In genomic region chr2:72287142-72287541, GRCm38 (mm10) we compare ENCODE assay signal across 10 mouse cellular contexts. TPM values are rescaled to one million over a fixed set of nuclear protein-coding genes. Genes with fewer than 3 reads are reported as not detected.
DNase-seq lines count a peak whose midpoint lies in the region; ATAC-seq and TF ChIP-seq lines count a peak whose summit lies in the region.
"Had no signal": no experiment of that assay in that cellular context is flagged by ENCODE, and none has a peak within 500 bp of the region (broad histone marks: within the 10 kb centered on the region; RNA-seq: fewer than 3 reads in every experiment).

No protein-coding gene starts in this region.

- no peak overlapping the region for H3K9ac ChIP-seq in forebrain, embryonic 14.5 days (ENCODE audit: low read length)
- no peak overlapping the region for H3K9ac ChIP-seq in forebrain, postnatal 0 days
- no peak overlapping the region for H3K9ac ChIP-seq in intestine, embryonic 14.5 days (ENCODE audit: low read length)
- H3K9ac ChIP-seq in hindbrain, embryonic 11.5 days (ENCODE audit: low read depth, low read length) = no peak overlapping the region
- H3K9ac ChIP-seq: midbrain, embryonic 15.5 days had no signal

- WGBS in forebrain, embryonic 14.5 days = 63% methylated on average over 4 of the region's 4 CpGs
- 58% methylated on average over 4 of the region's 4 CpGs for WGBS in forebrain, postnatal 0 days
- WGBS in intestine, embryonic 14.5 days = 50% methylated on average over 4 of the region's 4 CpGs
- WGBS in hindbrain, embryonic 11.5 days = 75% methylated on average over 4 of the region's 4 CpGs

- no peak overlapping the region for H3K27ac ChIP-seq in forebrain, embryonic 14.5 days (ENCODE audit: low read depth, low read length)
- no peak overlapping the region for H3K27ac ChIP-seq in forebrain, postnatal 0 days (ENCODE audit: low read depth, low read length)
- no peak overlapping the region for H3K27ac ChIP-seq in intestine, embryonic 14.5 days (ENCODE audit: low read depth)
- no peak overlapping the region for H3K27ac ChIP-seq in hindbrain, embryonic 11.5 days (ENCODE audit: low read depth, low read length)
- H3K27ac ChIP-seq: midbrain, embryonic 15.5 days had no signal

- H3K27me3 ChIP-seq in forebrain, embryonic 14.5 days (replicated peaks; ENCODE audit: control insufficient read depth, insufficient read depth, low read length) = no peaks in the 10 kb centered on the region; the same call in 1 of the 2 replicates
- no peaks in the 10 kb centered on the region for H3K27me3 ChIP-seq in forebrain, postnatal 0 days (ENCODE audit: insufficient read depth, low read length)
- H3K27me3 ChIP-seq in intestine, embryonic 14.5 days (replicated peaks; ENCODE audit: control insufficient read depth, insufficient read depth, low read length) = no peaks in the 10 kb centered on the region
- H3K27me3 ChIP-seq in hindbrain, embryonic 11.5 days (ENCODE audit: control insufficient read depth, insufficient read depth, low read length) = no peaks in the 10 kb centered on the region

- H3K4me3 ChIP-seq in forebrain, embryonic 14.5 days (ENCODE audit: low read depth, low read length) = no peak overlapping the region
- no peak overlapping the region for H3K4me3 ChIP-seq in forebrain, postnatal 0 days (ENCODE audit: low read depth, low read length)
- 0 out of 2 replicates have a peak overlapping the region, but pooled peaks have one; percentile 8 for H3K4me3 ChIP-seq in intestine, embryonic 14.5 days (ENCODE audit: low read depth, low read length)
- no peak overlapping the region for H3K4me3 ChIP-seq in hindbrain, embryonic 11.5 days (ENCODE audit: low read depth, low read length)

- TF ChIP-seq CTCF in forebrain, postnatal 0 days (IDR thresholded peaks at IDR 0.05; ENCODE audit: low read depth) = no peak
- no peak for TF ChIP-seq CTCF in brain, embryonic 14.5 days (IDR thresholded peaks at IDR 0.05; ENCODE audit: borderline replicate concordance, extremely low read depth, insufficient read depth, insufficient read length)

- no peaks in the 10 kb centered on the region for H3K36me3 ChIP-seq in forebrain, embryonic 14.5 days (ENCODE audit: control insufficient read depth, insufficient read depth, low read length)
- no peaks in the 10 kb centered on the region for H3K36me3 ChIP-seq in forebrain, postnatal 0 days (ENCODE audit: insufficient read depth)
- no peaks in the 10 kb centered on the region for H3K36me3 ChIP-seq in intestine, embryonic 14.5 days (ENCODE audit: control insufficient read depth, insufficient read depth, low read length)
- H3K36me3 ChIP-seq in hindbrain, embryonic 11.5 days (ENCODE audit: control insufficient read depth, insufficient read depth, low read length) = no peaks in the 10 kb centered on the region
- H3K36me3 ChIP-seq: midbrain, embryonic 15.5 days had no signal

- ATAC-seq in forebrain, embryonic 14.5 days = no peak
- ATAC-seq in forebrain, postnatal 0 days = no peak
- no peak for ATAC-seq in intestine, embryonic 14.5 days (replicated peaks; ENCODE audit: low FRiP score, low TSS enrichment, low read depth)
- ATAC-seq in megakaryocyte progenitor cell, adult 5-6 weeks (replicated peaks; ENCODE audit: poor library complexity) = peak; percentile 81
- no peak for ATAC-seq in hindbrain, embryonic 11.5 days (ENCODE audit: low FRiP score)
- ATAC-seq: midbrain, embryonic 15.5 days had no signal

- TF ChIP-seq POLR2A in brain, embryonic 14.5 days (IDR thresholded peaks at IDR 0.05; ENCODE audit: borderline replicate concordance, extremely low read depth, insufficient read depth, insufficient read length, poor library complexity, severe bottlenecking) = no peak

- peak; percentile 25 for DNase-seq in forebrain, embryonic 14.5 days (ENCODE audit: low spot score)
- DNase-seq in forebrain, postnatal 0 days = no peak
- DNase-seq in brain, embryonic 14.5 days (ENCODE audit: low read depth) = peak; percentile 31
- DNase-seq in intestine, embryonic 14.5 days (ENCODE audit: low spot score) = no peak
- no peak for DNase-seq in layer of hippocampus, adult 8-10 months (ENCODE audit: low spot score in 2 of 2)
- no peak for DNase-seq in thymus, postnatal 25 days
- DNase-seq in hindbrain, embryonic 11.5 days (ENCODE audit: low spot score) = no peak
- DNase-seq: gastrocnemius, postnatal 14 days had no signal

- H3K9me3 ChIP-seq in forebrain, embryonic 14.5 days (replicated peaks; ENCODE audit: control insufficient read depth, low read length) = no peaks in the 10 kb centered on the region
- no peaks in the 10 kb centered on the region for H3K9me3 ChIP-seq in forebrain, postnatal 0 days (ENCODE audit: low read length)
- no peaks in the 10 kb centered on the region for H3K9me3 ChIP-seq in intestine, embryonic 14.5 days (ENCODE audit: control insufficient read depth, low read length)
- no peaks in the 10 kb centered on the region for H3K9me3 ChIP-seq in hindbrain, embryonic 11.5 days (ENCODE audit: control insufficient read depth, low read length)
- H3K9me3 ChIP-seq: midbrain, embryonic 15.5 days had no signal

- H3K4me1 ChIP-seq in forebrain, embryonic 14.5 days (ENCODE audit: control insufficient read depth, insufficient read depth, low read length) = no peaks in the 10 kb centered on the region
- H3K4me1 ChIP-seq in forebrain, postnatal 0 days (ENCODE audit: insufficient read depth) = no peaks in the 10 kb centered on the region
- peaks cover 13% of the 10 kb centered on the region for H3K4me1 ChIP-seq in intestine, embryonic 14.5 days (replicated peaks; ENCODE audit: control insufficient read depth, insufficient read depth, low read length)
- no peaks in the 10 kb centered on the region for H3K4me1 ChIP-seq in hindbrain, embryonic 11.5 days (replicated peaks; ENCODE audit: control insufficient read depth, insufficient read depth, low read length)

- H3K4me2 ChIP-seq in forebrain, embryonic 14.5 days (ENCODE audit: low read length) = 0 out of 2 replicates have a peak overlapping the region, but pooled peaks have one; percentile 5
- H3K4me2 ChIP-seq in forebrain, postnatal 0 days (ENCODE audit: low read depth) = no peak overlapping the region
- H3K4me2 ChIP-seq in intestine, embryonic 14.5 days (ENCODE audit: low read length) = peak overlapping the region; percentile 68
- no peak overlapping the region for H3K4me2 ChIP-seq in hindbrain, embryonic 11.5 days (replicated peaks; ENCODE audit: low read depth, low read length)

RNA-seq across cellular contexts. Expression of gene Map3k20, which starts 1.7 kb away (rescaled TPM):
- 4.0 and 5.0 TPM in 2 replicates for polyA plus RNA-seq in forebrain, embryonic 14.5 days (2014; fragmentation: Nextera tagmentation; extraction: Ambion mirVana)
- total RNA-seq in forebrain, postnatal 0 days (2014; rRNA removed) = 6.3 and 8.9 TPM in 2 replicates
- 2.1 and 3.6 TPM in 2 replicates for polyA plus RNA-seq in forebrain, postnatal 0 days (2015; fragmentation: Nextera tagmentation; extraction: Ambion mirVana)
- polyA plus RNA-seq in brain, embryonic 14.5 days (2012; rRNA removed) = 4.9 and 6.4 TPM in 2 replicates
- 22.3 and 23.8 TPM in 2 replicates for polyA plus RNA-seq in intestine, embryonic 14.5 days (2014; fragmentation: Nextera tagmentation; extraction: Ambion mirVana)
- 76.0 and 84.5 TPM in 2 replicates for total RNA-seq in megakaryocyte progenitor cell, adult 5-6 weeks (2015)
- total RNA-seq in megakaryocyte progenitor cell, adult 5-6 weeks (2017) = 57.9 and 61.8 TPM in 2 replicates
- 10 to 100 TPM; 11.2 to 17.0 (median 13.7) TPM for total RNA-seq in layer of hippocampus, adult 8-10 months (2022)
- 9.1 and 11.0 TPM in 2 replicates for polyA plus RNA-seq in hindbrain, embryonic 11.5 days (2014; fragmentation: Nextera tagmentation; extraction: Ambion mirVana)

Comparison
In these comparisons a context has a peak if more than half of its experiments do, and no peak if none do; other contexts are left out.
1. DNase-seq: peak in forebrain, embryonic 14.5 days (single experiment) and brain, embryonic 14.5 days (single experiment); none in forebrain, postnatal 0 days (single experiment), intestine, embryonic 14.5 days (single experiment), layer of hippocampus, adult 8-10 months (0 of 2), thymus, postnatal 25 days (single experiment) and hindbrain, embryonic 11.5 days (single experiment).
2. H3K4me2 ChIP-seq: peak in forebrain, embryonic 14.5 days (single experiment) and intestine, embryonic 14.5 days (single experiment); none in forebrain, postnatal 0 days (single experiment) and hindbrain, embryonic 11.5 days (single experiment).